Comparison of ENCODE assay signal across 8 mouse cellular contexts in genomic region chr1:152090564-152091545, GRCm38 (mm10). TPM values are rescaled to one million over a fixed set of nuclear protein-coding genes. Genes with fewer than 3 reads are reported as not detected.
DNase-seq lines count a peak whose midpoint lies in the region; ATAC-seq and TF ChIP-seq lines count a peak whose summit lies in the region.

No protein-coding gene starts in this region.

- H3K9ac ChIP-seq in hindbrain, embryonic 14.5 days, result peak overlapping the region; percentile 95

- H3K36me3 ChIP-seq in hindbrain, embryonic 14.5 days (replicated peaks; ENCODE audit: control insufficient read depth, insufficient read depth), result no peaks in the 10 kb centered on the region
- no peaks in the 10 kb centered on the region for H3K36me3 ChIP-seq in megakaryocyte, embryonic 14.5 days (replicated peaks; ENCODE audit: low read length)
- H3K36me3 ChIP-seq in small intestine, adult 2 months (ENCODE audit: control insufficient read depth, insufficient read depth, low read length), result no peaks in the 10 kb centered on the region

- peak overlapping the region; percentile 86 for H3K4me2 ChIP-seq in hindbrain, embryonic 14.5 days (replicated peaks)

- TF ChIP-seq POLR2A in small intestine, adult 2 months (IDR thresholded peaks at IDR 0.05; ENCODE audit: low read depth, low read length), result no peak

- H3K4me3 ChIP-seq in hindbrain, embryonic 14.5 days (replicated peaks; ENCODE audit: low read length), result peak overlapping the region; percentile 92
- H3K4me3 ChIP-seq in megakaryocyte, embryonic 14.5 days (replicated peaks), result peak overlapping the region; percentile 97
- peak overlapping the region; percentile 80 for H3K4me3 ChIP-seq in small intestine, adult 2 months (ENCODE audit: low read depth, low read length)

- H3K9me3 ChIP-seq in hindbrain, embryonic 14.5 days (ENCODE audit: control insufficient read depth, low read length), result no peaks in the 10 kb centered on the region
- H3K9me3 ChIP-seq in megakaryocyte, embryonic 14.5 days, result no peaks in the 10 kb centered on the region

- peak; percentile 30 to 62 for DNase-seq in layer of hippocampus, adult 18-20 months (ENCODE audit: low spot score in 2 of 2)
- DNase-seq in layer of hippocampus, adult 11-12 months (ENCODE audit: low spot score), result no peak
- DNase-seq in cerebellum, adult 9-11 months, result peak; percentile 75
- DNase-seq in gastrocnemius, adult 18-20 months (ENCODE audit: low spot score), result peak; percentile 29
- peak; percentile 57 for DNase-seq in hindbrain, embryonic 14.5 days (ENCODE audit: low spot score)
- DNase-seq in left cerebral cortex, postnatal 14 days (ENCODE audit: low spot score in 2 of 2), result peak; percentile 55 to 61

- intact Hi-C loops in left cerebral cortex, postnatal 14 days (cut with DNase I), result loop anchor here (10.0 kb wide), 1 partner anchor 274 kb away; no protein-coding TSS in a partner anchor

- H3K27ac ChIP-seq in hindbrain, embryonic 14.5 days, result peak overlapping the region; percentile 99
- 0 out of 2 replicates have a peak overlapping the region, but pooled peaks have one; percentile 14 for H3K27ac ChIP-seq in small intestine, adult 2 months (ENCODE audit: insufficient read depth, low read depth, low read length)

- no peak for TF ChIP-seq CTCF in small intestine, adult 2 months (IDR thresholded peaks at IDR 0.05; ENCODE audit: extremely low read depth, insufficient read length, insufficient replicate concordance, low read depth, low read length)

- no peaks in the 10 kb centered on the region for H3K27me3 ChIP-seq in hindbrain, embryonic 14.5 days (ENCODE audit: control insufficient read depth, insufficient read depth, low read length)
- peaks cover 40% of the 10 kb centered on the region for H3K27me3 ChIP-seq in megakaryocyte, embryonic 14.5 days (replicated peaks)
- 0 out of 2 replicates have a peak, but pooled peaks cover 2% of the 10 kb centered on the region for H3K27me3 ChIP-seq in small intestine, adult 2 months (ENCODE audit: control insufficient read depth, insufficient read depth, low read length)

- WGBS in hindbrain, embryonic 14.5 days, result under 1% methylated on average over 36 of the region's 36 CpGs
- WGBS in small intestine, adult 2 months, result 7% methylated on average over 36 of the region's 36 CpGs

- ATAC-seq in hindbrain, embryonic 14.5 days (ENCODE audit: low FRiP score), result no peak; the same call in 1 of the 2 replicates

- peaks cover 38% of the 10 kb centered on the region for H3K4me1 ChIP-seq in hindbrain, embryonic 14.5 days (replicated peaks; ENCODE audit: control insufficient read depth, insufficient read depth, low read length)
- H3K4me1 ChIP-seq in megakaryocyte, embryonic 14.5 days, result peaks cover 27% of the 10 kb centered on the region
- H3K4me1 ChIP-seq in small intestine, adult 2 months (ENCODE audit: control insufficient read depth, insufficient read depth, insufficient read length, low read length), result no peaks in the 10 kb centered on the region; the same call in 1 of the 2 replicates

RNA-seq across cellular contexts. Expression of gene 1700025G04Rik, which starts 0.9 kb away (rescaled TPM):
- 10 to 100 TPM; 60.3 to 70.8 TPM for total RNA-seq in layer of hippocampus, adult 18-20 months (2021)
- total RNA-seq in gastrocnemius, adult 18-20 months (2021), result 10 to 100 TPM; 72.9 to 79.7 TPM
- 28.8 and 32.6 TPM in 2 replicates for polyA plus RNA-seq in hindbrain, embryonic 14.5 days (2014; fragmentation: Nextera tagmentation; extraction: Ambion mirVana)
- total RNA-seq in left cerebral cortex, postnatal 14 days (2021), result 10 to 100 TPM; 70.0 to 76.7 TPM
- polyA plus RNA-seq in megakaryocyte, embryonic 14.5 days (2012; ENCODE audit: insufficient read depth, low replicate concordance), result 0.16 and 1.1 TPM in 2 replicates
- polyA plus RNA-seq in small intestine, adult 2 months (2012; rRNA removed), result 0.47 and 1.8 TPM in 2 replicates
